ENCODE assay signal across 21 mouse cellular contexts in the genomic region with DNA sequence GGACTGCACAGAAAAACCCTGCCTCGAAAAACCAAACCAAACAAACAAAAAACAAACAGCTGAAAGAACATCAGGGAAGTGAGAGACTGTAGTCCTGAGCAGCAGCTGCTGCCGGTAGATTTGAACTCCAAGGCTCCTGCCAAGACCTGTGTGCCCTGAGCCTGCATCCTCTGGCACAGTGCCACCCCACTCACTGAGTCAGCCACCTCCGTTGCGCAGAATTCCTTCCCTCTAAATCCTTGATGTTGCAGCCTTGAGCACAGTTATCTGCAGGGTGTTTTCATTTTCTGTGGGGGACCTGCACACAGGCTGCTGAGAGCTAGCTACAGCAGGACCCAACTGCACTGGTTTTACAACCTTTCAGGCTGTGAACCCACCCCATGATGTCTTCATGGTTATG. TPM values are rescaled to one million over a fixed set of nuclear protein-coding genes. Genes with fewer than 3 reads are reported as not detected.
DNase-seq lines count a peak whose midpoint lies in the region; ATAC-seq and TF ChIP-seq lines count a peak whose summit lies in the region.
"Had no signal": no experiment of that assay in that cellular context is flagged by ENCODE, and none has a peak within 500 bp of the region (broad histone marks: within the 10 kb centered on the region; RNA-seq: fewer than 3 reads in every experiment).

No protein-coding gene starts in this region.

- TF ChIP-seq EP300 in stomach, postnatal 0 days (optimal IDR thresholded peaks at IDR 0.05) = no peak

- 42% methylated on average over 4 of the region's 4 CpGs for WGBS in stomach, postnatal 0 days

- H3K36me3 ChIP-seq in stomach, postnatal 0 days (ENCODE audit: control insufficient read depth, insufficient read depth, low read length) = no peaks in the 10 kb centered on the region
- H3K36me3 ChIP-seq: forebrain, embryonic 15.5 days; G1E; heart, embryonic 10.5 days; hindbrain, embryonic 13.5 days had no signal

- no peaks in the 10 kb centered on the region for H3K4me1 ChIP-seq in stomach, postnatal 0 days (replicated peaks; ENCODE audit: control insufficient read depth, insufficient read depth)
- H3K4me1 ChIP-seq: forebrain, embryonic 15.5 days; heart, embryonic 10.5 days; hindbrain, embryonic 13.5 days had no signal

- H3K4me2 ChIP-seq in stomach, postnatal 0 days (replicated peaks; ENCODE audit: low read depth) = no peak overlapping the region
- H3K4me2 ChIP-seq: forebrain, embryonic 15.5 days; hindbrain, embryonic 13.5 days; liver, embryonic 11.5 days had no signal

- no peaks in the 10 kb centered on the region for H3K27me3 ChIP-seq in stomach, postnatal 0 days (ENCODE audit: control insufficient read depth, insufficient read depth, low read length)
- H3K27me3 ChIP-seq: forebrain, embryonic 15.5 days; hindbrain, embryonic 13.5 days had no signal

- DNase-seq in ovary, postnatal 36 days (ENCODE audit: low spot score) = peak; percentile 53
- no peak for DNase-seq in ovary, postnatal 14 days (ENCODE audit: low spot score)
- peak; percentile 53 for DNase-seq in MN1 (ENCODE audit: low spot score)
- peak; percentile 82 for DNase-seq in adrenal gland, adult 2 months
- peak; percentile 22 for DNase-seq in stomach, postnatal 0 days (ENCODE audit: low spot score)
- DNase-seq in cerebellum, adult 9-10 months = no peak
- no peak for DNase-seq in layer of hippocampus, postnatal 14 days (ENCODE audit: low spot score in 2 of 2)
- DNase-seq: embryo, embryonic 11 days; gastrocnemius, postnatal 25 days; kidney, adult 9 months; kidney, postnatal 25 days; lung, adult 18-20 months; lung, postnatal 4 days; thymus, adult 2 months had no signal

- H3K9me3 ChIP-seq in stomach, postnatal 0 days (ENCODE audit: control insufficient read depth, low read length) = no peaks in the 10 kb centered on the region
- H3K9me3 ChIP-seq: forebrain, embryonic 15.5 days; G1E; heart, embryonic 10.5 days; hindbrain, embryonic 13.5 days had no signal

- no peak for ATAC-seq in stomach, postnatal 0 days (ENCODE audit: low FRiP score, low TSS enrichment)
- ATAC-seq: forebrain, embryonic 15.5 days; midbrain, embryonic 16.5 days had no signal

- H3K27ac ChIP-seq in stomach, postnatal 0 days (replicated peaks) = no peak overlapping the region
- H3K27ac ChIP-seq: forebrain, embryonic 15.5 days; heart, embryonic 10.5 days; hindbrain, embryonic 13.5 days; left cerebral cortex, adult 2 months had no signal

- H3K9ac ChIP-seq in stomach, postnatal 0 days (ENCODE audit: low read length) = no peak overlapping the region
- H3K9ac ChIP-seq: forebrain, embryonic 15.5 days; hindbrain, embryonic 13.5 days had no signal

- TF ChIP-seq CTCF in stomach, postnatal 0 days (IDR thresholded peaks at IDR 0.05; ENCODE audit: low read depth) = no peak

- H3K4me3 ChIP-seq in stomach, postnatal 0 days (ENCODE audit: low read depth, low read length) = no peak overlapping the region
- H3K4me3 ChIP-seq: forebrain, embryonic 15.5 days; heart, embryonic 10.5 days; hindbrain, embryonic 13.5 days; left cerebral cortex, adult 2 months had no signal

RNA-seq across cellular contexts. Expression of a gene that starts 20.2 kb away (rescaled TPM):
- total RNA-seq in adrenal gland, adult 2 months (2021) = 10 to 100 TPM; 10.2 to 12.0 TPM
- polyA plus RNA-seq in adrenal gland, adult 2 months (2012; rRNA removed) = 2.3 and 3.2 TPM in 2 replicates
- polyA plus RNA-seq in stomach, postnatal 0 days (2015; fragmentation: Nextera tagmentation; extraction: Ambion mirVana) = 12.2 and 13.0 TPM in 2 replicates
- 10 to 100 TPM; 29.3 to 33.7 TPM for total RNA-seq in layer of hippocampus, postnatal 14 days (2021)

RNA-seq across cellular contexts. Expression of a gene that starts 36.0 kb away (rescaled TPM):
- total RNA-seq in adrenal gland, adult 2 months (2021) = 10 to 100 TPM; 25.9 to 34.9 TPM
- polyA plus RNA-seq in adrenal gland, adult 2 months (2012; rRNA removed) = 2.7 and 2.8 TPM in 2 replicates
- polyA plus RNA-seq in stomach, postnatal 0 days (2015; fragmentation: Nextera tagmentation; extraction: Ambion mirVana) = 16.4 and 16.5 TPM in 2 replicates
- 10 to 100 TPM; 14.2 to 17.4 TPM for total RNA-seq in layer of hippocampus, postnatal 14 days (2021)

Comparison
In these comparisons a context has a peak if more than half of its experiments do, and no peak if none do; other contexts are left out.
1. DNase-seq: peak in ovary, postnatal 36 days (single experiment), MN1 (single experiment), adrenal gland, adult 2 months (single experiment) and stomach, postnatal 0 days (single experiment); none in ovary, postnatal 14 days (single experiment), cerebellum, adult 9-10 months (single experiment) and layer of hippocampus, postnatal 14 days (0 of 2).